Mouse (Mus musculus) C2C12 (cell line): ENCODE data around the gene Icam5.

Experiments
- CEBPB ChIP-seq: IDR thresholded peaks from one replicate; pipeline ENCODE4 v1.6.1; 2011; ENCODE audit warnings: low read depth, mild to moderate bottlenecking, control low read depth, moderate library complexity
- CTCF ChIP-seq: IDR thresholded peaks from one replicate; pipeline ENCODE4 v1.5.1; 2011; ENCODE audit not compliant: control insufficient read depth, insufficient read depth, insufficient read length
- MAX ChIP-seq: IDR thresholded peaks from one replicate; pipeline ENCODE4 v1.6.1; 2011; ENCODE audit warnings: mild to moderate bottlenecking, control low read depth

GRCm38 (mm10) chr9:21051578-21051977, 19.7 kb downstream of the Icam5 start:
- TF ChIP-seq MAX (no peak), CTCF (no peak), CEBPB (no peak)
